Mouse (Mus musculus) adrenal gland (tissue): Measurements from ENCODE around the gene Zfp106.
"Not testable (repeated sequence)": the region's sequence is repeated elsewhere in the genome, so short reads cannot be mapped to it uniquely, and the experiment has no call there.

Source experiments
- intact Hi-C: fragments of 180-260 bp; cut with DNase I; formaldehyde crosslinking; loops from one replicate; pipeline ENCODE4 v1.15.1; 2025
- long read RNA-seq, 2 experiments: library from polyadenylated mRNA; unstranded; transcript quantifications; one replicate each; pipeline ENCODE4 v2.0.0; 2020; ENCODE audit warnings: borderline replicate concordance in 1 of 2; ENCODE audit not compliant: insufficient replicate concordance in 1 of 2

Gene Zfp106
- long read RNA-seq, experiment 1, partial matches to known transcripts: 17 of 24 reads
- long read RNA-seq, experiment 1, other reads (novel, unspliced or antisense): 7 of 24 reads
- long read RNA-seq, experiment 2, partial matches to known transcripts: 25 of 37 reads
- long read RNA-seq, experiment 2, other reads (novel, unspliced or antisense): 12 of 37 reads

DNA sequence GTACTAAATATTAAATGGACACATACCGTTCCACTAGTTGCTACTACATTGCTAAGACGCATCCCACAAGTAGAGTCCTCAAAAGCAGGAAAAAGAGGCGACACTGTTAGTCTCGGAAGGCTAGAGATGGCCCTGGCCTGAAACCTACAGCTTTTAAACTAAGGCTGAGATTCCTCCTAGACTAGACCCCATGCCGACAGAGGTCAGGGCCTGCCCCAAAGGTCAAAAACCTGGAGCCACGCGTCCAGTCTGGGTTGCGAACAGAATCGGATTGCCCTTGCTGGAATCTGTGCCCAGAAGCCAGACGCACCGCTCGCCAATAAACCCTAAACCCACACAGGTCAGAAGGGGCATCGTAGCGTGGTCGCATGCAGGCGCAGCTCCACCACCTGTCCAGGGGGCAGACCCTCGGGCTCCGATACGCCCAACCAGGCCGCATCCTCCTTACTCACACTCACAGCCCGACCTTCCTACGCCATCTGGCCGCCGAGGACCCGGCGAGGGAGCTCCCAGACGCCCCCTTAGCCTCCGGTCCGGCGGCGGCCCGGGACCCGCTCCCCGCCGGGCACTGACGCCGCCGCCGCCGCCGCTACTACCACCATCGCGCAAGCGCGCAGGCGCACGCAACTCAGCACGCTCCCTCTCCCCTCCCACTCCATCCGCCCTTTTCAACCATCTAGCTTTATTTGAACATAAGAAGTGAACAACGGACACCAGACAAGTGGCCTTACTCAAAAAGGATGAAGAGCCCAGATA lies at the start of gene Zfp106:
Gene Zfp106 (minus strand): TSS at position 609 of the 756 bp plus-strand sequence.
- intact Hi-C loops: no loop called here

DNA sequence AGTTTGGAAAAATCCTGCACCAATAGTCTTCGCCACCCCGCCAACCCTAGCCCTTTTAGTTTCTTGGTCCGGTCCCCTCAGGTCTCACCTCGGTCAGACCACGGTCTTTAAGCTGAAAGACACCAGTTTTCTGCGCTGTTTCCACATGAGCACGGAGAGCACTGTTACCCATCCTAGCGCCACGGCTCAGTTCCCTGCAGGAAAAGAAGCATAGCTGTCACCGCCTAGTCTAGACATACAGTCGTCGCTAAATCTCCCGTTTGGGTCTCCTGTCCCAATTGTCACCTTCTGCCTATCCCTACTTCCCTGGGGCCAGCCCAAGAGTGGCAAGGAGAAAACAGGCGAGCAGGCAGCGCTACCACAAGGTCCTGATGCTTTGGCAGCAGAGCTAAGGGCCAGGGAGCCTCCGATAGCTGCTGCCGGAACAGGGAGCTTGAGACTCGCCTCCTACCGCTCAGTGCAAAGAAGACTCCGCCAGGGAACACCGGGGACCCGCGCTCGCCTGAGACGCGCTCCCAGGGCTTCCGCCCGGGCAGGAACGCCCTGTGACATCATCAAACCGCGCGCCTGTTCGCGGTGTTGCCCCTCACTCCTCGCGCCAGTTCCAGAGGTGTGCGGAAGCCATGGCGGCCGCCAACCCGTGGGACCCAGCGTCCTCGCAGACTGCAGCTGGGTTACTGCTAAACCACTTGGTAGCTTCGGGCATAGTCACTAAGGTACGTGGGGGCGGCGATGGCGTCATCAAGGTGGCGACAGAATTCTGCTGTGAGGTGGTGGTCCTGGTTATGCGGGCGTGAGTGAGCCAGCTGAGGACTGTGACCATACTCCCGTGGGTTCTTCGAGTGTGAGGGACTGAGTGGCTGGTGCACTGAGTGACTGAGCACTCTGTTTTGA lies 45.4 kb upstream of the Zfp106 start, which contains the start of the genes Haus2 and Lrrc57:
Gene Haus2 (plus strand): TSS at position 554 of the 894 bp plus-strand sequence.
Gene Lrrc57 (minus strand): TSS at position 691 of the 894 bp plus-strand sequence.
- intact Hi-C loops: loop anchor here (5.0 kb wide), 3 partner anchors 42 to 127 kb away; partner anchors contain the start of gene Snap23

DNA sequence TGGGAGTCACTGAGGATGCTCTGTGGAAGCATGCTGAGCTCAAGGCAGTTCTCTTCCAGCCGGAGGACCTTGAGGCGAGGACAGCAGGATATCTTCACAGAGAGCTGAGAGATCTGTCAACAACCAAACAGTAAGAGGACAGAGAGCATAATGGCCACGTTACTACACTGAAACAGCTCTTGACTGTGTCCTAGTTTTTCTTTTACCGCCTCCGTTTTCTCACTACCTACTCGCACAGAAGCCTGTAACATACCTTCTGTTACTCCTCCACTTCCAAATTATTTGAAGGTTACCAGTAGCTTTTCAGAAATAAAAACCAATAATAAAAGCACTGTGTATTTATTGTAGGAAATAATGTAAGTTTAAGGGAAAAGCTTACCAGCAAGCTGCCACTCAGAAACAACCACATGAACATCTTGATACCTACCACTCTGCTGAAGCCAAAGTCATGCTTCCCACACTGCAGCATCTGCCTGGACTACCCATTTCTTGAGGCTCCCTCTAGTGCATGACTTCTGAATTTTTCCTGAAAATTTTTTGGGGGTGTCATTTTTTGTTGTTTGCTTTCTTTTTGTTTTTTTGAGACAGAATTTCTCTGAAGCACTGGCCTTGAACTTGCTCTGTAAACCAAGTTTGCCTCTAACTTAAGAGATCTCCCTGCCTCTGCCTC lies 42.5 kb upstream of the Zfp106 start:
- intact Hi-C loops: loop anchor here (5.0 kb wide), 3 partner anchors 39 to 124 kb away; partner anchors contain the start of gene Snap23

DNA sequence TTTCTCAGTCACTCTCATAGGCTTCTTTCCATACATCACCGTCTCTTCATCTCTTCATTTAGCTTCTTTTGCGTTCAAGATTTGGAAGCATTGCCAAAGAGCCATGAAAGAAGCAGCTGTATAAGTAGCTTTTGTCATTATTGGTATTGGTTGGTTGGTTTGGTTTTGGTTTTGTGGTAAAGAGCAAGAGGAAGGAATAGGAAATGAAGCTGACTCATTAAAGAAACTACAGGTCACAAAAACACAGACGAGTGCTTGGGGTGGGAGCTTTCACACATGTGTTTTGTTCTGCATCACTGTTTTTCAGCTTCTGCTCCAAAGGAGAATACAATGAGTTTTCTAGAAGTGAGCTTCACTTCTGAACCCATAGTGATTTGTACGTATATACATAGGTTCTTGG lies 35.9 kb upstream of the Zfp106 start:
- intact Hi-C loops: no loop called here

DNA sequence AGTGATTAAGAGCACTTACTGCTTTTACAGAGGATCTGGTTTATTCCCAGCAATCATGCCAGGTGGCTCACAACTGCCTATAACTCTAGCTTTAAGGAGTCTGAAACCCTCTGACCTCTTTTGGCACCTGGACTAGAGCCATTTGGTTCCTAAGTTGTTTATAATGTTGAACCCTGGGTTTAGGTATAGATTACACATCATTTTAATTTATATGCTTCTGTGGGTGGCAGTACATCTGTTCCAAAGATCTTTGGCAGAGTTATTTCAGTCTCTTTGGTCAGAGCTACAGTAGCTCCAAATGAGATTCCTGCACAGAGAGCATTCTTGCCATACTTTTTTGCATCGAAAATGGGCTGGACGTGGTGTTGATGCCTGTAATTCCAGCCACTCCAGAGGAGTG lies 34.1 kb upstream of the Zfp106 start:
- intact Hi-C loops: no loop called here

DNA sequence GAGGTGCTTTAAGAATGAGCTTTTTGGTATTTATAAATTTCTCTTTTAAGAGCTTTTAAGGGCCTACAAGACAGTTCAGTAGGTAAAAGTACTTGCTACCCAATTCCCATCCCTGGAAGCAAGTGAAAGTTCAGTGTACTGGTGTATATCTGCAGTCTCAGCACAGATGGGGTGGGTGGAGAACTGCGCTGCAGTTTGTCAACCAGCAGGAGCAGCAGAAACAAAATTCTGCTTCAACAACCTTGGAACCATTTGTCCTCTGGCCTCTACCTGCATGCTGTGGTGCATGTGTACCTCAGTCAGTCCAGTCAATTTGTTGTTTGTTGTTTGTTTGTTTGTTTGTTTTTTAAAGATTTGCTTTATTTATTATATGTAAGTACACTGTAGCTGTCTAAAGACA lies 28.6 kb upstream of the Zfp106 start:
- intact Hi-C loops: no loop called here

DNA sequence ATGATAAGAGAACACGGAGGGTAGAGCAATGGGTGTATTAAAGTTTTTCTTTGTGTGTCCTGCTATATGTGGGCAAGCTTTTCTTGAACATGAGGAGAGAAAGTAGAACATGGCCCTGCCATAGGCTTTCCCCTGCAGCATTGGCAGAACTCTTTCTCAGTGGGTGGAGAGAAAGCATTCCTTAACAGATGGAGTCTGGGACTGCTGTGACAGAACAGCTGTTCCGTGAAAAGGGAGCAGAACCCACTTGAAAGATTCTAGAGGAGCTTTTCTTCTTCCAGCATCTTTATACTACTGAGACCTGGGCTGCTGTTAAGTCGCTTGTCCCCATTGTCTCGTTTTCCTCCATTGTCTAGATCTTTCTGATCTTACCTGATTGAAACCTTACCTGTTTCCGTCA lies 26.1 kb upstream of the Zfp106 start:
- intact Hi-C loops: no loop called here

DNA sequence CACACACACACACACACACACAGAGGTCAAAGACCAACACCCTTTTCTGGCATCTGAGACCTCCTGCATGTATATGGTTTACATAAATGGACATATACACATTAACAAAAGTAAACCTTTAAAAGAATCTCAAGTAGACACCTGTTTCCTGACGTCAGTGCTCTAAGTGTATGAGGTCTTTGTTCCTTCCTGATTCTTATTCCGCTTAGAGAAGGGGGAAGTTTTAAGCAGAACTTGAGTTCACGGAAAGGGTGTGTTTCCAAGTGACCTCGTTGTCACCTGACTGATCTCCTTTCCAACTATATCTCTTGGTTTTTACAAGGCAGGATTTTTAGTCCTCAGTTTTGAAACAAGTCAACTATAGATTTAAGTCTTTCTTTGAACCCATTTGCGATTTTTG lies 14.6 kb upstream of the Zfp106 start:
- intact Hi-C loops: no loop called here

DNA sequence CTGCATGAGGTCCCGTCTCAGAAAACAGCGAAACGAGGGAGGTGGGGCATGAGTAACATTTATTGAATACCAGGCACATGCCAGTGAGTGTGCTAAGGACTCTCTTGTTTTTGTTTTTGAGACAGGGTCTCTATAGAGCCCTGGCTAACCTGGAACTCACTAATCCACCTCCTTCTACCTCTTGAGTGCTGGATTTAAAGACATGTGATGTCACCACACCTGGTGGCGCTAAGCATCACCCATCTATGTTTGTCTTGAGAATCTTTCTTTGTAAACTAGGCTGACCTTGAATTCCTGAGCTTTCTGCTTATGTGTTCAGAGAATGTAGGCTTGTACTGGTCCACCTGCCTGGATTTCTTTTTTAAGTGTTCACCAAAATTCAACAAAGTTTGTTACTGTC lies 14.2 kb upstream of the Zfp106 start:
- intact Hi-C loops: no loop called here

DNA sequence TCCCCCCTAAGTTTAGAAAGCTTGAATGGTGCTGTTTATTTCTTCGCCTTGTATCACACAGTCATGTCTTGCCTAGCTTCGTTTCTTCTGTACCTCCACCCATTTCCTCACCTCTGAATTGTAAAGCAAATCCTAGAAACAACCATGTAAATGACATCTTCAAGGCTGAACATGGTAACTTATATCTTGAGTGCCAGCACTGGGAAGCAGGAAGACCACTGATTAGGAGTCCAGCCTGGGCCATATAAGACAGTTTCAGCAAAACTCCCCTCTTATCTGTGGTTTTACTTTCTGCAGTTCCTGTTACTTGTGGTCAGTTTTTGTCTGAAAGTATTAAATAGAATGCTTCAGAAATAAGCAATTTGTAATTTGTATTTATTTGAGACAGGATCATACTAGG lies 12.3 kb upstream of the Zfp106 start:
- intact Hi-C loops: no loop called here

DNA sequence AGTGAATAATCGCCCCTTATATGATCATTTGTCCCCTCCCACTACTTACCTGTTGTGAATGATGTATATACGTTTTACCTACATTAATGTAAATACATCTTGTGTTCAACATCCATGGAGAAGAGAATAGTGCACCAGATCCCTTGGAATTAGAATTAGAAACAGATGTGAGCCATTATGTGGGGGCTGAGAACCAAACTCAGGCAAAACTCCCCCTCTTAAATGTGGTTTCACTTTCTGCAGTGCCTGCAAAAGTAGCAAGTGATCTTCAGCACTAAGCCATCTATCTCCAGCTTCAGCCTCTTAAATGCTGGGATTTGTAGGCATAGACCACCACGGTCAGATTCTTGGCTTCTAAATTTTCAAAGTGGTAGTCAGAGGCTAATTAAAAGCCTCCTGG lies 11.5 kb upstream of the Zfp106 start:
- intact Hi-C loops: no loop called here

DNA sequence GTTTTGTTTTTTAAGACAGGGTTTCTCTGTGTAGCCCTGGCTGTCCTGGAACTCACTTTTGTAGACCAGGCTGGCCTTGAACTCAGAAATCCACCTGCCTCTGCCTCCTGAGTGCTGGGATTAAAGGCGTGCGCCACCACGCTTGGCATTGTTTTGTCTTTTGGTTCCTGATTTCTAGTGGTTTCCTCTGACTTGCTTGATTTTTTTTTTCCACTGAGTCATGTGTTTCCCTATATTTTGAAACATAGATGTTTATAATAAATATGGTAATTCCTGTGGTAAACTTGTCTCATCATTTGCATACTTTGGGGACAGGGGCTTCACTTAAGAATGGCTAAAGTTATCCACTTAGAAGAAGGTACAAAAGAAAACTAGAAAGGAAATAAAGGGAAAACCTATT lies 8.5 kb upstream of the Zfp106 start:
- intact Hi-C loops: not testable (repeated sequence)

DNA sequence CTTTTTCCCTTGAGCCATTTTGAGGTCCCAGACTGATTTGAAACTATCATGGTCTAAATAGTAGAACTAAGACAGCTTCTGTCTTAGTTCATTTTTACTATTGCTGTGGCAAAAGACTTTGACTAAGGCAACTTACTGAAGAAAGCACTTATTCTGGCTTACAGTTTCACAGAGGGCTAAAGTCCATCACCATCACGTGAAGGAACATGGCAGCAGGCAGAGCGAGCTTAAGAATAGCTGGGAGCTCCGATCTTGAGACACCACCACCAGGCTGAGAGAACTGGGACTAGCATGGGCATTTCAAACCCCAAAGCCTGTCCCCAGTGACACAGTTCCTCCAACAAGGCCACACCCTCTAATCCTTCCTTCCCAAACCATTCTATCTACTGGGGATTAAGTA lies 7.4 kb upstream of the Zfp106 start:
- intact Hi-C loops: no loop called here

DNA sequence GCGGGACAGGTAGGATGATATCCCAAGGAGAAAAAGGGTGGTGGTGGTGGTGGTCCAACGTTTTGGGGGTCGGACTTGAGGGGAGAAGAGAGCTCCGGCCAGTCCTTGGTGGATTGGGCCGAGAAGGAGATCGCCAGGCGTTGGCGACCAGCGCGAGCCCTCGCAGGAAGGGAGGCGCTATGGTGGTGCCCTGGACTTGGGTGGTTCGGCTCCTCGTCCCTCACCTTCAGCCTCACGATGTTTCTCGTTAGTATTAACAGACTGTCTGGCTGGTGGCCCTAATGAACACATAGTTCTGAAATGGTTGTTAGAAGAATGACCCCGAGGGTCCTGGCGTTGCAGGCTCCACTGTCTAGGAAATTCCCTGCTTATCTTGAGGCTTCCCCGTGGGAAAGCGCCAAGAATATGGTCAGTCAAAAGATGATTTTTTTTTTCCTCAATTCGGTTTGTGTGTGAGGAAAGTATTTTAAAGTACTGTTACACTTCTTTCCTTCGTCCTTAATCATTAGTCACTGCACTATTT lies 4.2 kb upstream of the Zfp106 start:
- intact Hi-C loops: loop anchor here (5.0 kb wide), 1 partner anchor 39 kb away; the partner anchor contains the start of genes Haus2 and Lrrc57

DNA sequence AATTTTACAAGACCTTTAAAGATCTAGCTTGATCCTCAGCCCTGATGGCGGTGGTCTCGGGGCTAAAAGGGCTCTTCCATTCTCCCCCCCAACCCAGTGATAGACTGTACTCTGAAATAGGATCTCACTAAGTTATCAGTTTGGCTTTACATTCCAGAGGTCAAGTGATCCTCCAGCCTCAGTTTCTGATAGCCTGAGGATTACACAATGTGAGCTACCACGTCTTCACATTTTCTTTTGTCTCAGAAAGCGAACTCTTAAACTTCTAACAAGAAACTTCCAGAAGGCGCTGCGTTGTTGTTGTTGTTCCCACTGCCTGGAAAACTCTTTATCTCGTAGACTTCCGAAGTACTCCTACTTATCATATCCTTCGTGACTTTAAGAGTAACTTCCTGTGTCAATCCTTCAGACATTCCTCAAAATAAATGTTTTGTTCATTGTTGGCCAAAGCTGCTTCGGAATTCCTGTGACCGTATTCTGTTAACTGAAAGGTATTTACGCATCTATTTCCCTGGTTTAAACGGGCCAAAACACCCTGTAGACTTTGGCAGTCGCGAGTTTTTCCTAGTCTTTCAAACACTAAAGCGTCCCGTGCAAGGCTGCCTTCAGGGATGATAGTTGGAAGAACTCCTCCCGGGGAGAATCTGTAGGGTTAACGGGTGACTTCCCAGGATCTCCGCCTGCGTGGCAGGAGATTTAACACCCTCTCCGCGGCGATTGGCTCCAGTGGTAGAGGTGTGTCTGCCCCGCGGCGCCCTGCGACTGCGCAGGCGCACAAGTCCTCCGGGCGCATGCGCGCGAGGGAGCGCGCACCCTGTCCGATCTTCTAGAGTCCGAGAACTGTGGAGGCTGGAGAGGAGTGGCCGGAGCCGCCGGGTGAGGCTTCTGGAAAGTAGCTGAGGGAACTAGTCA lies 3.5 kb upstream of the Zfp106 start, which contains the start of gene Snap23:
Gene Snap23 (plus strand): TSS at position 786 of the 912 bp plus-strand sequence.
- intact Hi-C loops: loop anchor here (5.0 kb wide), 1 partner anchor 40 kb away; the partner anchor contains the start of genes Haus2 and Lrrc57

DNA sequence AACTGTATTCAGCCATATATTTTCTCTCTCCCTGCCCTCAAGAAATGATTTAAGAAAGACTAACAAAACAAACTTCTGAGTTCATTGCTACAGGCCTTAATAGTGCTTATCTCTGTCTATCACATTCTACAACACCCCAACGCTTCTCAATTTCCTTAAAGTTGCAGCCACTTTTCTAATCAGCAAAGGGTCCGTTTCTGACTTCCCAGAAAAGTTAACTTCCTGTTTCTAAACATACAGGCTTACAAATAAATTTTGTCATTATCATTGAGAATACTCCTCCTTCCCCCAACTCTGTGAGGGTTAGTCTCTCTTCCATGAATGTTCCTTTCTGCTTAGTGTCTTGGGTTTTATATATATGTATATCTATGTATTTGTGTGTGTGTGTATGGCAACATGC lies 1.7 kb upstream of the Zfp106 start:
- intact Hi-C loops: loop anchor here (5.0 kb wide), 1 partner anchor 42 kb away; the partner anchor contains the start of genes Haus2 and Lrrc57

DNA sequence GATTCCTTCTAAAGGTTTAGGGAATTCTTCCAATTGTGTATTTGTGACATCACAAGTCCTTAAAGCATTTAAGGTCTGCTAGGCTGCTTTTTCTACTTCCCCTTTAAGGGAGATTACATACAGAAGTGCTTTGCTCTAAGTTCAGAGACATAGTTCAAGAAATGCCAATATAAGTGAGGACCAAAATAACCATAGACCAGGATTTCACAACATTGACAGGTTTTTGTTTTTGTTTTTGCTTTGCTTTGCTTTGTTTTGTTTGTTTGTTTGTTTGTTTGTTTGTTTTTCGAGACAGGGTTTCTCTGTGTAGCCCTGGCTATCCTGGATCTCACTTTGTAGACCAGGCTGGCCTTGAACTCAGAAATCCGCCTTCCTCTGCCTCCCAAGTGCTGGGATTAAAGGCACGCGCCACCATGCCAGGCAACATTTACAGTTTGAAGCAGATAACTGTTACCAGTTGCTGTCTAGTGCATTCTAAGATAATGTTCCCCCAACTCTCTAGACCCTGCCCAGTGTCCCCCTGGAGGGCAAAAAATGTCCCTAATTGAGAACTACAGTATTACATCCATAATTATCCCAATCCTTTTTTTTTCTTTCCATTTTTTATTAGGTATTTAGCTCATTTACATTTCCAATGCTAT lies 1.0 kb upstream of the Zfp106 start:
- intact Hi-C loops: loop anchor here (5.0 kb wide), 1 partner anchor 43 kb away; the partner anchor contains the start of genes Haus2 and Lrrc57

DNA sequence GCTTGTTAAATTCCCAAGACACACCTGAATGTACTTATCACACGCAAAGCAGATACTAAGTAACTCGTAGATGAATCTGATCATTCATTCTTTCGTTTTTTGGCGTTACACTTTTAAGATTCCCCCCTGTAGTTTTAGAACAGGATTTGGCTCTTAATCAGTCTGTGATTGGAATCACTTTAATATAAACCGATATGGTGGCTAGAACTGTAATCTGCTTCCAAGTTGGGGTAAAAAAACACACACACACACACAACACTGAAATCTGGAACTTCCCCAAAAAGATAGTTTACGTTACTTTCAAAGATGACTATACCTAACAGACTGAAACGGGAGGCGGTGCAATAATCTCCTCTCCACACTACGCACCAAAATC lies 796 bp downstream of the Zfp106 start:
- intact Hi-C loops: no loop called here

DNA sequence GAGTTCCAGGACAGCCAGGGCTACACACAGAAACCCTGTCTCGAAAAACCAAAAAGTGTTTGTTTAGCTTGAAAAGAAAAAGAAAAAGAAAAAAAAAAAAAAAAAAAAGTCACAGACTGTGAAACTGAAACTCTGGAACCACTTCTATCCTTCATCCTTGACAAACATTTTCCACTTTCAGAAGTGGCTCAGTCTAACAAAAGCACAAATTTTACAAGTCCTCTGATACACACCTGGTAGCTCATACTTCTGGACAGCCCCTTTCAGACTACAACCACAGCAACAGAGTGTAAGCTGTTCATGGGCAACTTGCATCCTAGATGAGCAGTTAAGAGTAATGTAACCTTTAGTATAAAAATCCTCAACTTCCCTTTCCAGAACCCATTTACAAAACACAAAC lies 2.1 kb downstream of the Zfp106 start:
- intact Hi-C loops: no loop called here
